Mouse (Mus musculus): ENCODE data around the gene Ninj2.

Gene Ninj2

GRCm38 (mm10) chr6:120094091-120094776 is 1.1 kb downstream of the Ninj2 start:
- no peak for DNase-seq (ENCODE audit: low spot score)

GRCm38 (mm10) chr6:120095096-120095495 is 1.9 kb downstream of the Ninj2 start:
- no peak for DNase-seq (ENCODE audit: low spot score)

GRCm38 (mm10) chr6:120095501-120095900 is 2.4 kb downstream of the Ninj2 start:
- no peak for DNase-seq (ENCODE audit: low spot score)

- no peak for DNase-seq (ENCODE audit: low spot score)
These were observed 6.2 kb downstream of the Ninj2 start for GRCm38 (mm10) chr6:120099392-120099791.

GRCm38 (mm10) chr6:120101221-120101620 is 8.1 kb downstream of the Ninj2 start:
- DNase-seq (ENCODE audit: low spot score) = no peak

GRCm38 (mm10) chr6:120101996-120102395 is 8.8 kb downstream of the Ninj2 start:
- DNase-seq (ENCODE audit: low spot score) = no peak

GRCm38 (mm10) chr6:120103104-120103503 is 10.0 kb downstream of the Ninj2 start:
- DNase-seq (ENCODE audit: low spot score) = no peak

- DNase-seq (ENCODE audit: low spot score) = no peak
These were observed 11.9 kb downstream of the Ninj2 start for GRCm38 (mm10) chr6:120105055-120105454.

GRCm38 (mm10) chr6:120107586-120107985 is 14.4 kb downstream of the Ninj2 start:
- no peak for DNase-seq (ENCODE audit: low spot score)

- DNase-seq (ENCODE audit: low spot score) = no peak
These were observed 14.9 kb downstream of the Ninj2 start for GRCm38 (mm10) chr6:120108061-120108460.

GRCm38 (mm10) chr6:120109173-120109572 is 16.0 kb downstream of the Ninj2 start:
- no peak for DNase-seq (ENCODE audit: low spot score)

- DNase-seq (ENCODE audit: low spot score) = no peak
These were observed 16.8 kb downstream of the Ninj2 start for GRCm38 (mm10) chr6:120109932-120110331.

- no peak for DNase-seq (ENCODE audit: low spot score)
These were observed 17.7 kb downstream of the Ninj2 start for GRCm38 (mm10) chr6:120110738-120111409.

- no peak for DNase-seq (ENCODE audit: low spot score)
These were observed 18.2 kb downstream of the Ninj2 start for GRCm38 (mm10) chr6:120111410-120111783.

GRCm38 (mm10) chr6:120111984-120112803 is 19.0 kb downstream of the Ninj2 start:
- peak; percentile 43 for DNase-seq (ENCODE audit: low spot score)

GRCm38 (mm10) chr6:120113856-120114255 is 20.7 kb downstream of the Ninj2 start:
- no peak for DNase-seq (ENCODE audit: low spot score)

- DNase-seq (ENCODE audit: low spot score) = no peak
These were observed 21.1 kb downstream of the Ninj2 start for GRCm38 (mm10) chr6:120114271-120114670.

GRCm38 (mm10) chr6:120114698-120115097 is 21.5 kb downstream of the Ninj2 start:
- no peak for DNase-seq (ENCODE audit: low spot score)

GRCm38 (mm10) chr6:120115443-120115842 is 22.3 kb downstream of the Ninj2 start:
- no peak for DNase-seq (ENCODE audit: low spot score)

GRCm38 (mm10) chr6:120119824-120120223 is 26.7 kb downstream of the Ninj2 start:
- DNase-seq (ENCODE audit: low spot score) = no peak

GRCm38 (mm10) chr6:120124688-120125087 is 31.5 kb downstream of the Ninj2 start:
- no peak for DNase-seq (ENCODE audit: low spot score)

GRCm38 (mm10) chr6:120126456-120126855 is 33.3 kb downstream of the Ninj2 start:
- DNase-seq (ENCODE audit: low spot score) = no peak

GRCm38 (mm10) chr6:120127321-120127720 is 34.2 kb downstream of the Ninj2 start:
- DNase-seq (ENCODE audit: low spot score) = no peak

All from spleen, adult 12 weeks (tissue).